Mouse (Mus musculus) CH12.LX (cell line): ENCODE measurements around the gene Ascc1.

Source experiments
- CTCF ChIP-seq, 2 experiments: IDR thresholded peaks in 1 of 2; conservative IDR thresholded peaks in 1 of 2; 2 replicates each; pipeline ENCODE4 v1.5.1; 2011 to 2012; ENCODE audit warnings: low read depth in 2 of 2, low read length in 2 of 2, improper control_type of control experiment in 1 of 2, inconsistent platforms in 1 of 2, mild to moderate bottlenecking in 1 of 2, moderate library complexity in 1 of 2
- ELF1 ChIP-seq: IDR thresholded peaks from 2 replicates; pipeline ENCODE4 v1.6.1; 2014; ENCODE audit warnings: low read depth, mild to moderate bottlenecking, inconsistent platforms, low read length, improper control_type of control experiment
- HCFC1 ChIP-seq: IDR thresholded peaks from 2 replicates; pipeline ENCODE4 v1.6.1; 2012; ENCODE audit warnings: low read depth, mild to moderate bottlenecking, inconsistent platforms, low read length, improper control_type of control experiment
- POLR2A ChIP-seq: IDR thresholded peaks from 2 replicates; pipeline ENCODE4 v1.6.1; 2011; ENCODE audit warnings: low read depth, mild to moderate bottlenecking, improper control_type of control experiment, low read length
- TBP ChIP-seq: conservative IDR thresholded peaks from 2 replicates; pipeline ENCODE4 v1.6.1; 2011; ENCODE audit warnings: low read depth, low read length, improper control_type of control experiment
- UBTF ChIP-seq: IDR thresholded peaks from 2 replicates; pipeline ENCODE4 v1.6.1; 2012; ENCODE audit warnings: low read depth, mild to moderate bottlenecking, inconsistent platforms, low read length, improper control_type of control experiment, moderate library complexity
- USF1 ChIP-seq: IDR thresholded peaks from 2 replicates; pipeline ENCODE4 v1.6.1; 2014; ENCODE audit warnings: low read depth, mild to moderate bottlenecking, inconsistent platforms, low read length, improper control_type of control experiment
- ZMIZ1 ChIP-seq: IDR thresholded peaks from 2 replicates; pipeline ENCODE4 v1.6.1; 2012; ENCODE audit warnings: low read depth, mild to moderate bottlenecking, inconsistent platforms, low read length, improper control_type of control experiment

GRCm38 (mm10) chr10:60116997-60117396 lies 114.4 kb downstream of the Ascc1 start:
- TF ChIP-seq POLR2A (no peak), ZMIZ1 (no peak), CTCF (conservative IDR thresholded peaks at IDR 0.05 in 1 of 2, IDR thresholded peaks at IDR 0.05 in 1 of 2; ENCODE audit: low read depth in 2 of 2, low read length in 2 of 2) (no peak), USF1 (no peak), TBP (no peak), UBTF (no peak), ELF1 (no peak), HCFC1 (no peak)
